Comparison of ENCODE assay signal across 8 mouse cellular contexts in the genomic region with DNA sequence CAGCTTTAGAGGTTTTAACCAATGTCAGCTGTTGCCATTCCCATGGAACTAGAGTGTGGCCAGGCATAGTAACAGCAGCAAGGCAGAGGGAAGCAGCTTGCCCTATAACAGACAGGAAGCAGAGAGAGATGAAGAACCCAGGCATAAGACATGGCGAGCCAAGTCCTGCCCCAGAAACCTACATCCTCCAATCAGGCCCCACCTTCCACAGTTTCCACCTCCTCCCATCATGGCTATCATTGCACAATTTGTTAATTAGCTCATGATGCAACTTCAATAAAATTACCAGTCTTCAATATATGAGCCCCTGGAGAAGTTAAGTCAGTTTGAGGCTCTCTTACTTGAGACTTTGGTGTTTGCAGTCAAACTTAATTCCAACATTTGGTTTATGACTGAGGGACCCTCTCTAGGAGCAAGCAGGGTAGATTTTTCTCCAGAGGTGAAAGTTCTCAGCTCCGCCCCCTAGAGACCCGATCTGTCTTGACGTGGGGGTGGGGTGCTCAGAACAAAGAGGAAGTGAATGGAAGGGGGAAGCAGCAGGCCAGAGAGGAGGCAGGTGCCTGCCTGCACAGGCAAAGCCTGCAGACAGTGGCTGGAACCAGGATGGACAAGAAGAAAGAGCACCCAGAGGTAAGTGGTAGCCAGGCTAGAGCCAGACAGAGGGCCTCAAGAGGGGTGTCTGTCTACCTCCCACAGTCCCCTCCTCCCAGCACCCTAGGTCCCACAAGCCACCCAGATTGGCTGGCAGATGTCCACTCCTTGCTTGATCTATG. TPM values are rescaled to one million over a fixed set of nuclear protein-coding genes. Genes with fewer than 3 reads are reported as not detected.
DNase-seq lines count a peak whose midpoint lies in the region; ATAC-seq and TF ChIP-seq lines count a peak whose summit lies in the region.
"Had no signal": no experiment of that assay in that cellular context is flagged by ENCODE, and none has a peak within 500 bp of the region (broad histone marks: within the 10 kb centered on the region; RNA-seq: fewer than 3 reads in every experiment).

TSS of gene Pld4 (plus strand) at position 502 of the 773 bp plus-strand sequence.

- peak; percentile 46; the same call in 1 of the 2 replicates for TF ChIP-seq POLR2A in bone marrow macrophage, adult 2 months (IDR thresholded peaks at IDR 0.05; ENCODE audit: borderline replicate concordance, low read depth, low read length)

- no peaks in the 10 kb centered on the region for H3K9me3 ChIP-seq in midbrain, embryonic 16.5 days (replicated peaks; ENCODE audit: control insufficient read depth, low read length, poor library complexity, severe bottlenecking)

- H3K27ac ChIP-seq in layer of hippocampus, adult 2 months = peak within 1 kb of the TSS; percentile 14; the same call in 1 of the 2 replicates
- H3K27ac ChIP-seq in bone marrow macrophage, adult 2 months (ENCODE audit: insufficient read depth, low read depth, low read length) = peak within 1 kb of the TSS; percentile 96
- no peak within 1 kb of the TSS for H3K27ac ChIP-seq in midbrain, embryonic 16.5 days (ENCODE audit: low read length)
- H3K27ac ChIP-seq: limb, embryonic 13.5 days had no signal

- TF ChIP-seq CTCF in layer of hippocampus, adult 2 months (conservative IDR thresholded peaks at IDR 0.05) = no peak
- no peak for TF ChIP-seq CTCF in bone marrow macrophage, adult 2 months (IDR thresholded peaks at IDR 0.05; ENCODE audit: low read depth, low read length)

- no peak within 1 kb of the TSS for H3K4me2 ChIP-seq in midbrain, embryonic 16.5 days (ENCODE audit: low read length)
- H3K4me2 ChIP-seq: limb, embryonic 13.5 days had no signal

- no peaks in the 10 kb centered on the region for H3K27me3 ChIP-seq in midbrain, embryonic 16.5 days (ENCODE audit: control insufficient read depth, insufficient read depth, low read depth, low read length)
- H3K27me3 ChIP-seq: limb, embryonic 13.5 days had no signal

- ATAC-seq in midbrain, embryonic 16.5 days = no peak

- DNase-seq in layer of hippocampus, adult 2 months (ENCODE audit: low spot score in 2 of 2) = no peak
- DNase-seq in layer of hippocampus, postnatal 10 days (ENCODE audit: low spot score in 2 of 2) = no peak
- DNase-seq in layer of hippocampus, postnatal 14 days (ENCODE audit: low spot score in 2 of 2) = no peak
- DNase-seq in spleen, postnatal 14 days (ENCODE audit: low spot score in 2 of 2) = peak; percentile 34 to 60
- no peak for DNase-seq in right cerebral cortex, postnatal 14 days

- H3K36me3 ChIP-seq in midbrain, embryonic 16.5 days (ENCODE audit: control insufficient read depth, insufficient read depth, low read length) = no peaks in the 10 kb centered on the region
- H3K36me3 ChIP-seq: limb, embryonic 13.5 days had no signal

- WGBS in midbrain, embryonic 16.5 days = 45% methylated on average over 4 of the region's 4 CpGs

- H3K4me3 ChIP-seq in layer of hippocampus, adult 2 months = no peak within 1 kb of the TSS; the same call in 1 of the 2 replicates
- peak within 1 kb of the TSS; percentile 71 for H3K4me3 ChIP-seq in bone marrow macrophage, adult 2 months (ENCODE audit: insufficient read depth, low read length)
- H3K4me3 ChIP-seq in midbrain, embryonic 16.5 days (ENCODE audit: low read depth, low read length) = no peak within 1 kb of the TSS
- H3K4me3 ChIP-seq: limb, embryonic 13.5 days had no signal

- peaks cover 13% of the 10 kb centered on the region for H3K4me1 ChIP-seq in bone marrow macrophage, adult 2 months (ENCODE audit: control insufficient read depth, insufficient read depth, low read length)
- no peaks in the 10 kb centered on the region for H3K4me1 ChIP-seq in midbrain, embryonic 16.5 days (ENCODE audit: control insufficient read depth, insufficient read depth, low read length)
- H3K4me1 ChIP-seq: limb, embryonic 13.5 days had no signal

- no peak within 1 kb of the TSS for H3K9ac ChIP-seq in midbrain, embryonic 16.5 days (ENCODE audit: low read depth, low read length)
- H3K9ac ChIP-seq: limb, embryonic 13.5 days had no signal

RNA-seq across cellular contexts. Expression of gene Pld4, which starts in this region (rescaled TPM):
- 1 to 10 TPM; 8.6 to 9.7 TPM for total RNA-seq in layer of hippocampus, adult 2 months (2021)
- 10 to 100 TPM in 1 of 2 experiments, 1 to 10 TPM in 1; 9.2 to 11.7 TPM for total RNA-seq in layer of hippocampus, postnatal 10 days (2021)
- 1,067 and 1,170 TPM in 2 replicates for polyA plus RNA-seq in bone marrow macrophage, adult 2 months (2012; ENCODE audit: insufficient read depth, insufficient read length, missing spikeins)
- 10 to 100 TPM; 10.6 to 13.1 TPM for total RNA-seq in layer of hippocampus, postnatal 14 days (2021)
- 4.9 and 5.9 TPM in 2 replicates for polyA plus RNA-seq in midbrain, embryonic 16.5 days (2015; fragmentation: Nextera tagmentation; extraction: Ambion mirVana)

Comparison
In these comparisons a context has a peak if more than half of its experiments do, and no peak if none do; other contexts are left out.
1. RNA of gene Pld4 (polyA plus RNA-seq): 1,067 to 1,170 TPM in bone marrow macrophage, adult 2 months; 4.9 to 5.9 TPM in midbrain, embryonic 16.5 days; every median in the first group is over 100 times any median in the second.
2. DNase-seq: peak in spleen, postnatal 14 days (2 of 2); none in layer of hippocampus, adult 2 months (0 of 2), layer of hippocampus, postnatal 10 days (0 of 2), layer of hippocampus, postnatal 14 days (0 of 2) and right cerebral cortex, postnatal 14 days (single experiment).